Mouse (Mus musculus): Measurements from ENCODE around the gene Veph1.

DNA sequence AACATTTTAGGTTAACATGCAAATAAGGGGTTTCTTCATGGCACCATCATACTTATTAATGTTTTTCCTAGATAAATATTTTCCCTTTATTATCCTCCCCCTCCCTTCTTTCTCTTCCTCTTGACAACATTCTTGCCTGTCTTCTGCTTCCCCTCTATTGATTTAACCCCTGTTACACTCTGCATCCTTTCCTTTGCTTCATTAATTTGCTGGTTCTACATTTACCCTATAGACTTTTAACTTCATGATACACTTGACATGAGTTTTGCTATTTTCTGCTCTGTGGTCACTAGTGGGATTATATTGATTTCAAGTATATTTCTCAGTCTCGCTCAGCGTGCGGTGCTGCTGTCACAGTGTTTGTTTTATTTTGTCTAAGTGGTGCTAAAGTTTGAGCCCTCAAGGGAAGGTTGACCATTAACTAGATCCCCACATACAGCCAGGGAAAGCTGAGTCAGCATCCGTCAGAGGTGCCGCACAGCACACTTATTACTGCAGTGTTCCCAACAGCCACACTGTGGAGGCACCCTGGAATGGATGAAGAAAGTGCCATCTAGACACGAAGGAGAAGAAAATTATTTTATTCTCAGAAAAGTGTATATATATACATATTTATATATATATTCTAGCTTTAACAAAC lies 217.6 kb downstream of the Veph1 start:
- TF ChIP-seq CHD2 (IDR thresholded peaks at IDR 0.05; ENCODE audit: low read depth, low read length) (no peak), ZNF384 (IDR thresholded peaks at IDR 0.05; ENCODE audit: low read depth, low read length) (no peak), HCFC1 (IDR thresholded peaks at IDR 0.05; ENCODE audit: borderline replicate concordance, insufficient read depth, low read length) (no peak), MAFK (IDR thresholded peaks at IDR 0.05; ENCODE audit: insufficient read depth, low read depth, low read length) (peak; percentile 74)
